Mouse (Mus musculus): ENCODE measurements around the gene Uggt1. TPM values are rescaled to one million over a fixed set of nuclear protein-coding genes. Genes with fewer than 3 reads are reported as not detected.

Gene Uggt1
- polyA plus RNA-seq, 1 experiment = 0.18 TPM

- Histone ChIP-seq H3K27me3 (ENCODE audit: control insufficient read depth) (peaks cover 28% of the 10 kb centered on the region), H3K36me3 (ENCODE audit: control insufficient read depth) (no peaks in the 10 kb centered on the region), H3K4me3 (replicated peaks) (no peak overlapping the region), H3K9me3 (ENCODE audit: control insufficient read depth, low read length) (peaks cover 6% of the 10 kb centered on the region), H3K4me1 (ENCODE audit: control insufficient read depth) (peaks cover 9% of the 10 kb centered on the region)
- no peak for TF ChIP-seq TAL1 (IDR thresholded peaks at IDR 0.05; ENCODE audit: low read length)
- no peak for TF ChIP-seq GATA1 (IDR thresholded peaks at IDR 0.05; ENCODE audit: low read length)
These were observed 123.3 kb downstream of the Uggt1 start for GRCm38 (mm10) chr1:36121172-36121571.

- H3K27me3 ChIP-seq (ENCODE audit: control insufficient read depth) = peaks cover 42% of the 10 kb centered on the region
- H3K9me3 ChIP-seq (ENCODE audit: control insufficient read depth, low read length) = peaks cover 4% of the 10 kb centered on the region
- TF ChIP-seq GATA1 (IDR thresholded peaks at IDR 0.05; ENCODE audit: low read length) (no peak), TAL1 (IDR thresholded peaks at IDR 0.05; ENCODE audit: low read length) (no peak)
- no peaks in the 10 kb centered on the region for H3K36me3 ChIP-seq (ENCODE audit: control insufficient read depth)
- H3K4me3 ChIP-seq (replicated peaks) = no peak overlapping the region
- peaks cover 10% of the 10 kb centered on the region for H3K4me1 ChIP-seq (ENCODE audit: control insufficient read depth)
These were observed 125.1 kb downstream of the Uggt1 start for GRCm38 (mm10) chr1:36119426-36119825.

GRCm38 (mm10) chr1:36118958-36119357, 125.6 kb downstream of the Uggt1 start:
- Histone ChIP-seq H3K9me3 (ENCODE audit: control insufficient read depth, low read length) (no peaks in the 10 kb centered on the region), H3K27me3 (ENCODE audit: control insufficient read depth) (peaks cover 42% of the 10 kb centered on the region), H3K4me1 (ENCODE audit: control insufficient read depth) (peaks cover 6% of the 10 kb centered on the region), H3K36me3 (ENCODE audit: control insufficient read depth) (no peaks in the 10 kb centered on the region), H3K4me3 (replicated peaks) (no peak overlapping the region)
- TF ChIP-seq GATA1 (IDR thresholded peaks at IDR 0.05; ENCODE audit: low read length) (no peak), TAL1 (IDR thresholded peaks at IDR 0.05; ENCODE audit: low read length) (no peak)

- H3K36me3 ChIP-seq (ENCODE audit: control insufficient read depth) = no peaks in the 10 kb centered on the region
- H3K27me3 ChIP-seq (ENCODE audit: control insufficient read depth) = peaks cover 50% of the 10 kb centered on the region
- H3K4me3 ChIP-seq (replicated peaks) = no peak overlapping the region
- H3K9me3 ChIP-seq (ENCODE audit: control insufficient read depth, low read length) = no peaks in the 10 kb centered on the region
- peaks cover 6% of the 10 kb centered on the region for H3K4me1 ChIP-seq (ENCODE audit: control insufficient read depth)
- TF ChIP-seq TAL1 (IDR thresholded peaks at IDR 0.05; ENCODE audit: low read length) (no peak), GATA1 (IDR thresholded peaks at IDR 0.05; ENCODE audit: low read length) (no peak)
These were observed 126.3 kb downstream of the Uggt1 start for GRCm38 (mm10) chr1:36118061-36118685.

- peaks cover 59% of the 10 kb centered on the region for H3K27me3 ChIP-seq (ENCODE audit: control insufficient read depth)
- H3K36me3 ChIP-seq (ENCODE audit: control insufficient read depth) = no peaks in the 10 kb centered on the region
- H3K9me3 ChIP-seq (ENCODE audit: control insufficient read depth, low read length) = no peaks in the 10 kb centered on the region
- TF ChIP-seq TAL1 (IDR thresholded peaks at IDR 0.05; ENCODE audit: low read length) (no peak), GATA1 (IDR thresholded peaks at IDR 0.05; ENCODE audit: low read length) (no peak)
- H3K4me3 ChIP-seq (replicated peaks) = no peak overlapping the region
- H3K4me1 ChIP-seq (ENCODE audit: control insufficient read depth) = peaks cover 6% of the 10 kb centered on the region
These were observed 128.0 kb downstream of the Uggt1 start for GRCm38 (mm10) chr1:36116488-36116887.

- no peaks in the 10 kb centered on the region for H3K36me3 ChIP-seq (ENCODE audit: control insufficient read depth)
- TF ChIP-seq GATA1 (IDR thresholded peaks at IDR 0.05; ENCODE audit: low read length) (no peak), TAL1 (IDR thresholded peaks at IDR 0.05; ENCODE audit: low read length) (no peak)
- no peak overlapping the region for H3K4me3 ChIP-seq (replicated peaks)
- H3K9me3 ChIP-seq (ENCODE audit: control insufficient read depth, low read length) = no peaks in the 10 kb centered on the region
- H3K27me3 ChIP-seq (ENCODE audit: control insufficient read depth) = peaks cover 53% of the 10 kb centered on the region
- H3K4me1 ChIP-seq (ENCODE audit: control insufficient read depth) = peaks cover 10% of the 10 kb centered on the region
These were observed 129.7 kb downstream of the Uggt1 start for GRCm38 (mm10) chr1:36114844-36115243.

GRCm38 (mm10) chr1:36113670-36114069, 130.8 kb downstream of the Uggt1 start:
- Histone ChIP-seq H3K27me3 (ENCODE audit: control insufficient read depth) (peaks cover 53% of the 10 kb centered on the region), H3K36me3 (ENCODE audit: control insufficient read depth) (no peaks in the 10 kb centered on the region), H3K4me3 (replicated peaks) (no peak overlapping the region), H3K4me1 (ENCODE audit: control insufficient read depth) (peaks cover 8% of the 10 kb centered on the region), H3K9me3 (ENCODE audit: control insufficient read depth, low read length) (no peaks in the 10 kb centered on the region)
- TF ChIP-seq TAL1 (IDR thresholded peaks at IDR 0.05; ENCODE audit: low read length) = no peak
- TF ChIP-seq GATA1 (IDR thresholded peaks at IDR 0.05; ENCODE audit: low read length) = no peak

GRCm38 (mm10) chr1:36112665-36113064, 131.9 kb downstream of the Uggt1 start:
- no peak for TF ChIP-seq TAL1 (IDR thresholded peaks at IDR 0.05; ENCODE audit: low read length)
- no peak overlapping the region for H3K4me3 ChIP-seq (replicated peaks)
- H3K9me3 ChIP-seq (ENCODE audit: control insufficient read depth, low read length) = no peaks in the 10 kb centered on the region
- peaks cover 49% of the 10 kb centered on the region for H3K27me3 ChIP-seq (ENCODE audit: control insufficient read depth)
- peaks cover 6% of the 10 kb centered on the region for H3K4me1 ChIP-seq (ENCODE audit: control insufficient read depth)
- peaks cover 5% of the 10 kb centered on the region for H3K36me3 ChIP-seq (ENCODE audit: control insufficient read depth)

- Histone ChIP-seq H3K4me3 (replicated peaks) (no peak overlapping the region), H3K9me3 (ENCODE audit: control insufficient read depth, low read length) (peaks cover 3% of the 10 kb centered on the region; the same call in 1 of the 2 replicates), H3K27me3 (ENCODE audit: control insufficient read depth) (peaks cover 29% of the 10 kb centered on the region), H3K36me3 (ENCODE audit: control insufficient read depth) (peaks cover 29% of the 10 kb centered on the region), H3K4me1 (ENCODE audit: control insufficient read depth) (peaks cover 11% of the 10 kb centered on the region)
- TF ChIP-seq TAL1 (IDR thresholded peaks at IDR 0.05; ENCODE audit: low read length) (no peak), GATA1 (IDR thresholded peaks at IDR 0.05; ENCODE audit: low read length) (no peak)
These were observed 134.5 kb downstream of the Uggt1 start for GRCm38 (mm10) chr1:36109987-36110386.
